Mouse (Mus musculus): ENCODE data around the gene Ppp4r4.

GRCm38 (mm10) chr12:103598411-103598810 lies 66.3 kb downstream of the Ppp4r4 start:
- TF ChIP-seq CTCF (IDR thresholded peaks at IDR 0.05; ENCODE audit: borderline replicate concordance, extremely low read depth, insufficient read depth, insufficient read length): no peak
- no peak for TF ChIP-seq POLR2A (IDR thresholded peaks at IDR 0.05; ENCODE audit: borderline replicate concordance, extremely low read depth, insufficient read depth, insufficient read length, poor library complexity, severe bottlenecking)
